Mouse (Mus musculus): Measurements from ENCODE around the gene Tmem176b.

Tmem176b gene

DNA sequence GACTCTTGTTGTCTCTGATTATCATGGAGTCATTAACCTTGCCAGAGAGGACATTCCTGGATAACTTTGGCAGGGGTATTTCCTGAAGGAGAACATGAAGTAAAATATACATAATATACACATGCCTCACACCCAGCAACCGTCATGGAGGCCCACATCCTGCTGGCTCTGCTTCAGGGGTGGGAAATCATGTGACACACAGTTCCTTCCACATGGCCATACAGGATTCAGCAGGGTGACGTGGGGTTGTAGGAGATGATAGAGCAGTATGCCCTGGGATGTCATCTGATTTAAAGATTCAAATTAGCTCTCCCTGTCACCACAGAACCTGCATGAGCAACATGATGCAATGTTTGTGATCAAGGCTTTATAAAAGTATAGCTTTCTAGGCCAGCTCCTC, 53.4 kb downstream of the Tmem176b start:
- no peak for DNase-seq (ENCODE audit: low read depth)

DNA sequence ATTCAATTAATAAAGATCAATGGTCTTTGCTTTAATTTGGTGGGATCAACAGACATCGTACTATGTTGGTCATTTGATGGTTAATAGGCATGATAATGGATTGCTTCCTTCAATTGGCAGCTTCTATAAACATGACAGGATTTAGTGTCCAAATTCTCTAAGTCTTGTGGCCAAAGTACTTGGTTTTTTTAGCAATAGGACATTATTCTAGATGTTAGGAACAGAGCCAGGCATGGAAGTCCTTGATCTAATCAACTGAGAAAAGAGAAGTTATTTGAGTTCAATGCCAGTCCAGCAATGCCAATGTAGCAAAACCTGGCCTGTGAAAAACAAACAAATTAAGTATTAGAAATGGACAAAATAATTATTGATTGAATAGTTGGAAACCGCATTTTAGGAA, 55.7 kb downstream of the Tmem176b start:
- no peak for DNase-seq (ENCODE audit: low read depth)

DNA sequence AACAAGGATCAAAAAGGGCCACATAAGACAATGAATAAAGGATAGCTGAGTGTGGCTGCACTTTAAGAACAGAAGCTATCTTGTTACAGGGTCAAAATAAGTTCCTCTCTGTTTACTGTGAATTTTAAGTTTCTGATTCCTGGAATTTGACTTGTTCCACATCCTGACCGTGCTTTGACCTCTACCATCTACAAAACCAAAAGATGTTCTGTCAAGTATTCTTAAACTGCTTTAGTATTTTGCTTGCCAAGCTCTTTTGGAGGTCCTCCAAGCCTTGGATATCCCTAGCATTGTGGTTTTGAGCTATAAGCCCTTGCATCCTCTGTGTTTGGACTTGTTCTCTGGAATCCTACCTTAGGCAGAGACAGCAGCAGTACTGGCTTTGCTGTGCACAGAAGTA, 56.1 kb downstream of the Tmem176b start:
- no peak for DNase-seq (ENCODE audit: low read depth)

DNA sequence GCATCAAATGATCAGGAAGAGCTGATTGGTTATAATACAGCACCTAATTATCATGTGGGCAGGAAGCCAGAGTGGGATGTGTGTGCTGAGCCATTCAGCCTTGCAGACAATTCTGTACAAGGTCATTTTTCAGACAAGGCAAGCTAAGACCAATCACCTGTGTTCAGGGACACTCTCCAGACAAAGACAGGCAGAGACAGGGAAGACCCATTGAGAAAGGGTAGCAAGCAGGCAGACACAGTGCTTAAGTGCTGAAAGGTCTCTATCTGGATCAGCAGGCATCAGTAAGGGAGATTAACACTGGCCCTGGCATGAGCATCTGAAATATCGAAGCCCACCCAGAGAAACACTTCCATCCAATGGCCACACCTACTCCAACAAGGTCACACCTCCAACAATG, 56.9 kb downstream of the Tmem176b start:
- DNase-seq (ENCODE audit: low read depth): no peak

Data from fibroblast of lung, adult 2 months (primary cell).